Mouse (Mus musculus) MEL (cell line): ENCODE measurements around the gene Bclaf1. TPM values are rescaled to one million over a fixed set of nuclear protein-coding genes. Genes with fewer than 3 reads are reported as not detected.
A peak's percentile ranks its signal among the peaks of the same experiment; 100 is the strongest.

ENCODE experiments used
- DNase-seq: peaks from one replicate; pipeline ENCODE4 v3.0.0; 2011; ENCODE audit warnings: low read depth, low spot score
- H3K27ac ChIP-seq: 2 replicates; pipeline ENCODE4 v1.5.1; 2012; ENCODE audit warnings: low read depth, mild to moderate bottlenecking, control low read depth, low read length, moderate library complexity; ENCODE audit not compliant: control insufficient read depth
- H3K27me3 ChIP-seq, 2 experiments: fragments of 150-350 bp in 1 of 2; sonication (generic) in 1 of 2; 2 replicates each; pipeline ENCODE4 v1.6.1; 2012; ENCODE audit warnings: low read length in 2 of 2, mild to moderate bottlenecking in 2 of 2, improper control_type of control experiment in 1 of 2, moderate library complexity in 1 of 2; ENCODE audit not compliant: insufficient read depth in 2 of 2, control insufficient read depth in 1 of 2
- H3K36me3 ChIP-seq, 2 experiments: 2 replicates each; pipeline ENCODE4 v1.6.1; 2012 to 2014; ENCODE audit warnings: low read length in 2 of 2, improper control_type of control experiment in 1 of 2, inconsistent platforms in 1 of 2, mild to moderate bottlenecking in 1 of 2; ENCODE audit not compliant: insufficient read depth in 2 of 2, control insufficient read depth in 1 of 2
- H3K4me1 ChIP-seq, 2 experiments: fragments of 150-350 bp in 1 of 2; sonication (generic) in 1 of 2; 2 replicates each; pipeline ENCODE4 v1.6.1; 2012; ENCODE audit warnings: low read length in 2 of 2, improper control_type of control experiment in 1 of 2, mild to moderate bottlenecking in 1 of 2; ENCODE audit not compliant: insufficient read depth in 2 of 2, control insufficient read depth in 1 of 2
- H3K4me3 ChIP-seq, 2 experiments: fragments of 150-350 bp in 1 of 2; sonication (generic) in 1 of 2; 2 replicates each; pipeline ENCODE4 v1.5.1; 2012; ENCODE audit warnings: low read depth in 2 of 2, low read length in 2 of 2, mild to moderate bottlenecking in 2 of 2, moderate library complexity in 2 of 2, control low read depth in 1 of 2, improper control_type of control experiment in 1 of 2; ENCODE audit not compliant: control insufficient read depth in 1 of 2, insufficient read depth in 1 of 2
- H3K79me2 ChIP-seq: 2 replicates; pipeline ENCODE4 v1.6.1; 2012; ENCODE audit warnings: mild to moderate bottlenecking, low read length, moderate library complexity; ENCODE audit not compliant: control insufficient read depth, poor library complexity, insufficient read depth
- H3K9ac ChIP-seq: 2 replicates; pipeline ENCODE4 v1.6.1; 2012; ENCODE audit warnings: low read depth, mild to moderate bottlenecking, control low read depth, low read length, moderate library complexity; ENCODE audit not compliant: control insufficient read depth, poor library complexity, severe bottlenecking
- H3K9me3 ChIP-seq: fragments of 150-350 bp; sonication (generic); replicated peaks from 2 replicates; pipeline ENCODE4 v1.6.1; 2012; ENCODE audit warnings: mild to moderate bottlenecking, low read length, improper control_type of control experiment, moderate library complexity; ENCODE audit not compliant: insufficient read depth
- BHLHE40 ChIP-seq: IDR thresholded peaks from 2 replicates; pipeline ENCODE4 v1.6.1; 2012; ENCODE audit warnings: low read depth, mild to moderate bottlenecking, inconsistent platforms, low read length, improper control_type of control experiment, borderline replicate concordance
- CHD1 ChIP-seq: IDR thresholded peaks from 2 replicates; pipeline ENCODE4 v1.6.1; 2012; ENCODE audit warnings: low read depth, mild to moderate bottlenecking, inconsistent platforms, low read length, improper control_type of control experiment
- CHD2 ChIP-seq: IDR thresholded peaks from 2 replicates; pipeline ENCODE4 v1.6.1; 2011; ENCODE audit warnings: low read length, improper control_type of control experiment
- E2F4 ChIP-seq: IDR thresholded peaks from 2 replicates; pipeline ENCODE4 v1.6.1; 2011; ENCODE audit warnings: low read depth, low read length, improper control_type of control experiment, borderline replicate concordance
- ELF1 ChIP-seq: IDR thresholded peaks from 2 replicates; pipeline ENCODE4 v1.6.1; 2014; ENCODE audit warnings: low read depth, mild to moderate bottlenecking, inconsistent platforms, low read length, improper control_type of control experiment, moderate library complexity
- EP300 ChIP-seq, 2 experiments: IDR thresholded peaks; 2 replicates each; pipeline ENCODE4 v1.6.1; 2011; ENCODE audit warnings: improper control_type of control experiment in 2 of 2, low read length in 2 of 2, low read depth in 1 of 2, mild to moderate bottlenecking in 1 of 2
- ETS1 ChIP-seq: IDR thresholded peaks from 2 replicates; pipeline ENCODE4 v1.6.1; 2012; ENCODE audit warnings: low read depth, mild to moderate bottlenecking, inconsistent platforms, low read length, improper control_type of control experiment, moderate library complexity
- GABPA ChIP-seq: IDR thresholded peaks from 2 replicates; pipeline ENCODE4 v1.6.1; 2012; ENCODE audit warnings: low read depth, mild to moderate bottlenecking, inconsistent platforms, low read length, improper control_type of control experiment, moderate library complexity
- GATA1 ChIP-seq: IDR thresholded peaks from 2 replicates; pipeline ENCODE4 v1.6.1; 2011; ENCODE audit warnings: low read depth, low read length, improper control_type of control experiment
- HCFC1 ChIP-seq: IDR thresholded peaks from 2 replicates; pipeline ENCODE4 v1.6.1; 2012; ENCODE audit warnings: low read depth, mild to moderate bottlenecking, inconsistent platforms, low read length, improper control_type of control experiment, moderate library complexity
- MAFK ChIP-seq: IDR thresholded peaks from 2 replicates; pipeline ENCODE4 v1.6.1; 2011; ENCODE audit warnings: low read depth, mild to moderate bottlenecking, low read length, improper control_type of control experiment, borderline replicate concordance
- MAX ChIP-seq: IDR thresholded peaks from 2 replicates; pipeline ENCODE4 v1.6.1; 2011; ENCODE audit warnings: low read length, improper control_type of control experiment
- MXI1 ChIP-seq: IDR thresholded peaks from 2 replicates; pipeline ENCODE4 v1.6.1; 2011; ENCODE audit warnings: mild to moderate bottlenecking, low read depth, low read length, improper control_type of control experiment
- MYB ChIP-seq: IDR thresholded peaks from 2 replicates; pipeline ENCODE4 v1.6.1; 2011; ENCODE audit warnings: mild to moderate bottlenecking, low read depth, low read length, improper control_type of control experiment
- MYC ChIP-seq: IDR thresholded peaks from 2 replicates; pipeline ENCODE4 v1.6.1; 2011; ENCODE audit warnings: low read depth, mild to moderate bottlenecking, low read length, improper control_type of control experiment, moderate library complexity
- POLR2AphosphoS2 ChIP-seq: IDR thresholded peaks from 2 replicates; pipeline ENCODE4 v1.6.1; 2011; ENCODE audit warnings: low read length, improper control_type of control experiment
- POLR2AphosphoS5 ChIP-seq: IDR thresholded peaks from 2 replicates; pipeline ENCODE4 v1.6.1; 2012; ENCODE audit warnings: low read depth, borderline replicate concordance, mild to moderate bottlenecking, inconsistent platforms, low read length, moderate library complexity, mixed read lengths
- RCOR1 ChIP-seq: IDR thresholded peaks from 2 replicates; pipeline ENCODE4 v1.6.1; 2012; ENCODE audit warnings: low read depth, mild to moderate bottlenecking, inconsistent platforms, low read length, improper control_type of control experiment
- SIN3A ChIP-seq: IDR thresholded peaks from 2 replicates; pipeline ENCODE4 v1.6.1; 2012; ENCODE audit warnings: low read length, improper control_type of control experiment, inconsistent platforms
- SMC3 ChIP-seq: IDR thresholded peaks from 2 replicates; pipeline ENCODE4 v1.6.1; 2011; ENCODE audit warnings: low read depth, low read length, improper control_type of control experiment
- UBTF ChIP-seq: IDR thresholded peaks from 2 replicates; pipeline ENCODE4 v1.6.1; 2012; ENCODE audit warnings: low read depth, mild to moderate bottlenecking, inconsistent platforms, low read length, improper control_type of control experiment, moderate library complexity, borderline replicate concordance; ENCODE audit not compliant: insufficient read depth
- ZC3H11A ChIP-seq: IDR thresholded peaks from 2 replicates; pipeline ENCODE4 v1.6.1; 2012; ENCODE audit warnings: low read depth, mild to moderate bottlenecking, inconsistent platforms, low read length, improper control_type of control experiment
- ZMIZ1 ChIP-seq: IDR thresholded peaks from 2 replicates; pipeline ENCODE4 v1.6.1; 2012; ENCODE audit warnings: low read depth, mild to moderate bottlenecking, inconsistent platforms, low read length, improper control_type of control experiment, moderate library complexity
- ZNF384 ChIP-seq: IDR thresholded peaks from 2 replicates; pipeline ENCODE4 v1.6.1; 2012; ENCODE audit warnings: low read depth, mild to moderate bottlenecking, inconsistent platforms, low read length, improper control_type of control experiment
- polyA plus RNA-seq, 2 experiments: library from polyadenylated mRNA; stranded (reverse) in 1 of 2; unstranded in 1 of 2; fragments of >175 nt in 1 of 2; fragments of >200 nt in 1 of 2; gene quantifications; 2 replicates each; pipeline versions ENCODE4 v1.2.1 to v1.2.4; 2012; ENCODE audit warnings: low replicate concordance in 2 of 2, low read depth in 1 of 2; ENCODE audit not compliant: insufficient read length in 2 of 2, insufficient read depth in 1 of 2, missing spikeins in 1 of 2
- total RNA-seq: library from RNA; depleted of rRNA; stranded (reverse); fragments of 300-350 nt; gene quantifications from 2 replicates; pipeline ENCODE4 v1.2.3, GENCODE M21; 2012

The Bclaf1 gene
- total and polyA plus RNA-seq, 3 experiments: 94.0 to 412 (median 171) TPM

- no peak for TF ChIP-seq MYB
- peak; percentile 98 for TF ChIP-seq POLR2AphosphoS2
- TF ChIP-seq E2F4: peak; percentile 95
- no peak for TF ChIP-seq BHLHE40
- TF ChIP-seq, all 39 proteins: peak for 15
Measured at GRCm38 (mm10) chr10:20347285-20348214, 35.3 kb downstream of the Bclaf1 start, which contains the start of gene Mtfr2 (continued).

GRCm38 (mm10) chr10:20348894-20349293 is 36.6 kb downstream of the Bclaf1 start:
- Histone ChIP-seq H3K9me3 (no peaks in the 10 kb centered on the region), H3K27ac (no peak overlapping the region), H3K9ac (no peak overlapping the region), H3K27me3 (no peaks in the 10 kb centered on the region), H3K79me2 (peaks cover 2% of the 10 kb centered on the region), H3K36me3 (peaks cover 5 to 12% of the 10 kb centered on the region in 2 experiments), H3K4me3 (peak overlapping the region; percentile 21 to 75; a peak in 1 of 4 replicates), H3K4me1 (peaks cover 3 to 6% of the 10 kb centered on the region in 2 experiments; a peak in 1 of 4 replicates)
- no peak for DNase-seq
- TF ChIP-seq MYB (no peak), RCOR1 (no peak), POLR2AphosphoS2 (no peak), SMC3 (no peak), SIN3A (no peak), MAFK (no peak), POLR2AphosphoS5 (no peak), GATA1 (no peak), CHD1 (no peak), CHD2 (no peak), MAX (no peak), ZMIZ1 (no peak), GABPA (no peak)

- peak; percentile 69 for DNase-seq
- Histone ChIP-seq H3K9me3 (no peaks in the 10 kb centered on the region), H3K9ac (no peak overlapping the region), H3K79me2 (no peaks in the 10 kb centered on the region), H3K27ac (no peak overlapping the region), H3K4me3 (no peak overlapping the region), H3K36me3 (peaks cover 7 to 12% of the 10 kb centered on the region in 2 experiments), H3K27me3 (no peaks in the 10 kb centered on the region), H3K4me1 (peaks cover 8 to 9% of the 10 kb centered on the region in 2 experiments)
- TF ChIP-seq ELF1: no peak
- 0 out of 2 replicates have a peak, but pooled peaks have one; percentile 33 for TF ChIP-seq MYC
- no peak for TF ChIP-seq EP300 (IDR thresholded peaks at IDR 0.05; ENCODE audit: low read depth in 1 of 2, low read length in 2 of 2)
- TF ChIP-seq CHD1: no peak
- TF ChIP-seq BHLHE40: no peak
- no peak for TF ChIP-seq MAX
- TF ChIP-seq ZMIZ1: no peak
- peak; percentile 47 for TF ChIP-seq ZC3H11A
- TF ChIP-seq E2F4: no peak
- TF ChIP-seq HCFC1: no peak
- 0 out of 2 replicates have a peak, but pooled peaks have one; percentile 26 for TF ChIP-seq ETS1
- no peak for TF ChIP-seq RCOR1
- no peak for TF ChIP-seq ZNF384
- peak; percentile 66 for TF ChIP-seq SIN3A
- TF ChIP-seq UBTF: no peak
- TF ChIP-seq MXI1: peak; percentile 63; the same call in 1 of the 2 replicates
Measured at GRCm38 (mm10) chr10:20361542-20362449, 49.5 kb downstream of the Bclaf1 start.
